Mouse (Mus musculus) midbrain, embryonic 11.5 days (tissue): Measurements from ENCODE around the gene Cnot6. TPM values are rescaled to one million over a fixed set of nuclear protein-coding genes. Genes with fewer than 3 reads are reported as not detected.

ENCODE experiments used
- ATAC-seq: fragments of 200-750 bp; cut with Nextera tagmentation; 2 replicates; pipeline ENCODE4 v1.8.0; 2017; ENCODE audit warnings: moderate TSS enrichment, moderate library complexity; ENCODE audit not compliant: low FRiP score
- DNase-seq: peaks from one replicate; pipeline ENCODE4 v3.0.0; 2015; ENCODE audit warnings: low spot score; ENCODE audit errors: missing footprints
- H3K27ac ChIP-seq: fragments of 300-500 bp; sonication (generic); 2 replicates; pipeline ENCODE4 v1.5.1; 2014; ENCODE audit warnings: low read depth, low read length
- H3K27me3 ChIP-seq: fragments of 300-500 bp; sonication (generic); 2 replicates; pipeline ENCODE4 v1.6.1; 2014; ENCODE audit warnings: mild to moderate bottlenecking, low read length, moderate library complexity, mixed read lengths; ENCODE audit not compliant: control insufficient read depth, insufficient read depth
- H3K36me3 ChIP-seq: fragments of 300-500 bp; sonication (generic); 2 replicates; pipeline ENCODE4 v1.6.1; 2014; ENCODE audit warnings: mild to moderate bottlenecking, low read length, moderate library complexity, mixed read lengths; ENCODE audit not compliant: control insufficient read depth, insufficient read depth
- H3K4me1 ChIP-seq: fragments of 300-500 bp; sonication (generic); 2 replicates; pipeline ENCODE4 v1.6.1; 2014; ENCODE audit warnings: low read length; ENCODE audit not compliant: control insufficient read depth, insufficient read depth
- H3K4me2 ChIP-seq: fragments of 300-500 bp; sonication (generic); 2 replicates; pipeline ENCODE4 v1.6.1; 2014; ENCODE audit warnings: mild to moderate bottlenecking, moderate library complexity
- H3K4me3 ChIP-seq: fragments of 300-500 bp; sonication (generic); 2 replicates; pipeline ENCODE4 v1.5.1; 2014; ENCODE audit warnings: low read depth, low read length
- H3K9ac ChIP-seq: fragments of 300-500 bp; sonication (generic); 2 replicates; pipeline ENCODE4 v1.6.1; 2014; ENCODE audit warnings: low read length
- H3K9me3 ChIP-seq: fragments of 300-500 bp; sonication (generic); 2 replicates; pipeline ENCODE4 v1.6.1; 2016; ENCODE audit warnings: low read length; ENCODE audit not compliant: control insufficient read depth
- WGBS: fragments of 180-500 bp; shearing (Covaris S2); extraction: QIAGEN DNeasy Blood & Tissue Kit; methylation state at CpG from one replicate; pipeline ENCODE4 v1.1.7; 2014; 5-methylcytosine and 5-hydroxymethylcytosine counted together
- polyA plus RNA-seq: library from polyadenylated mRNA; unstranded; fragments of >200 nt; fragmentation: Nextera tagmentation; extraction: Ambion mirVana; gene quantifications from 2 replicates; pipeline ENCODE4 v1.2.1, GENCODE M21; 2014

Cnot6 gene
- polyA plus RNA-seq, 1 experiment from 2014 or later: 55.9 TPM

DNA sequence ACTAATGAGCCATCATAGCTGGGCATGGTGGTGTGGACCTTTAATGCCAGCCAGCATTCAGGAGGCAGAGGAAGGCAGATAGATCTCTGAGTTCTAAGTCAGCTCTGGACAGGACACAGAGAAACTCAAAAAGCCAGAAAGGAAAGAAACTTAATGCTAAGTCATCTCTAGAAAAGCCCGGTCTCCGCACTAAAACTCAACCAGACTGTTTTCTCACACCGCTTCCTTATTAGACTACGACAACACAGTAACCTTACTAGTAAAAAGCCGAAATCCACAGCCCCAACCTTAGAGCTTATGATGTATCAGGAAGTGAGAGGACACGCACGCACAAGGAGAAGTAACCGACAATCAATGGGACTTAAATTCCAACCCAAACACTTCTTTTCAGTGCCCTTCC, 10.5 kb downstream of the Cnot6 start:
- Histone ChIP-seq H3K27ac (no peak overlapping the region), H3K9ac (no peak overlapping the region), H3K4me1 (no peaks in the 10 kb centered on the region), H3K9me3 (no peaks in the 10 kb centered on the region), H3K27me3 (no peaks in the 10 kb centered on the region), H3K36me3 (peaks cover 26% of the 10 kb centered on the region), H3K4me3 (no peak overlapping the region), H3K4me2 (no peak overlapping the region)
- ATAC-seq (no peak), DNase-seq (no peak)
- WGBS: 95% methylated on average over 8 of the region's 8 CpGs

DNA sequence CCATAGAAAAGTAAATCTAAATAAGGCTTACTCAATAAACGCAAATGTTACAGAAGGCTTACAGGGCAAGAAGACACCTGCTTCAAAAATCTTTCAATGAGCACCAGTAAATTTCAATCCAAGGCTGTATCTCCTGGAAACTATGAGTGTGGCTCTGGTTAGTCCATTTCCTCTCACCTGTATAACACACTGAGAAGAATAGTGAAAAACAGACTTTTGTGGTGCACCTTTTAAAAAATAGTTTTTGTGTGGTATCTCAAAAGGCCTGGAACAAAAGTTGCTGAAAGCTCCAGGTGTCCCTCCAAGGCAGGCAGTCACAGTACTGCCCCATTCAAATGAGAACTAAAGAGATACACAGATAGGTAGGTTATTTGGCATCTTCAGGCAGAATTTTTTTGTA, 13.4 kb downstream of the Cnot6 start:
- no peaks in the 10 kb centered on the region for H3K4me1 ChIP-seq
- H3K36me3 ChIP-seq: peaks cover 18% of the 10 kb centered on the region

DNA sequence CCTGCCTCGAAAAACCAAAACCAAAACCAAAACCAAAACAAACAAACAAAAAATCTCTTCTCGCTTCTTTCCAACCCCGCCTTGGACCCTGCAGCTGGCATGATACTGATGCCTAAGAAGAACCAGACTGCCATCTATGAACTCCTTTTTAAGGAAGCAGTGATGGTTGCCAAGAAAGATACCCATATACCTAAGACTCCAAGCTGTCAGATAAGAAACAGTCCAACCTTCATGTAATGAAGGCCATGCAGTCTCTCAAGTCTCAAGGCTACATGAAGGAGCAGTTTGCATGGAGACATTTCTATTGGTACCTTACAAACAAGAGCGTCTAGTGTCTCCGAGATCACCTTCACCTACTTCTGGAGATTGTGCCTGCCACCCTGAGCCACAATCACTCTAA, 14.7 kb downstream of the Cnot6 start:
- H3K9me3 ChIP-seq: no peaks in the 10 kb centered on the region
- no peak overlapping the region for H3K27ac ChIP-seq
- no peaks in the 10 kb centered on the region for H3K27me3 ChIP-seq
- peaks cover 21% of the 10 kb centered on the region for H3K36me3 ChIP-seq
- no peaks in the 10 kb centered on the region for H3K4me1 ChIP-seq
- 92% methylated on average over 5 of the region's 5 CpGs for whole genome bisulfite sequencing
- no peak overlapping the region for H3K4me2 ChIP-seq
- ATAC-seq: no peak
- H3K4me3 ChIP-seq: no peak overlapping the region
- no peak overlapping the region for H3K9ac ChIP-seq
- no peak for DNase-seq

More for the DNA sequence above, 13.4 kb downstream of the Cnot6 start:
- Histone ChIP-seq H3K27ac (no peak overlapping the region), H3K9me3 (no peaks in the 10 kb centered on the region), H3K4me3 (no peak overlapping the region), H3K9ac (no peak overlapping the region), H3K27me3 (no peaks in the 10 kb centered on the region), H3K4me2 (no peak overlapping the region)
- 90% methylated on average over 1 of the region's 1 CpGs for WGBS
- DNase-seq: no peak
- ATAC-seq: no peak

DNA sequence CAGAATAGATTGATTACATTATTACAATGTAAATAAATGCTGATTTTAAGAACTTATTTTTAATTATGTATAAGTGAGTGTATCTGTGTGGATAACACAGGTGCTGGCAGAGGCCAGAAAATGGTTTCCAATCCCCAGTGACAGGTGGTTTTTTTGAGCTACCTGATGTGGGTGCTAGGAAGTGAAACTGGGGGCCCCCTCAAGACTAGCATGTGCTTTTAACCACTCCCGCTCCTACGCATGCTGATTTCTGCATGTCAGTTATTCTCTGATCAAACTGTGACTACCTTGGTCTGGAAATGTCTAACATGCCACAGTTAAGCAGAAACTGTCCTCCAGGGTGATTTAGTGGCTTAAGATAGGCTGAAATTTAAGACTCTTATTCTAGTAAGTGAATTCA, 16.1 kb downstream of the Cnot6 start:
- no peak overlapping the region for H3K27ac ChIP-seq
- no peaks in the 10 kb centered on the region for H3K4me1 ChIP-seq
- 93% methylated on average over 2 of the region's 2 CpGs for WGBS
- peaks cover 16% of the 10 kb centered on the region for H3K36me3 ChIP-seq
- H3K4me3 ChIP-seq: no peak overlapping the region
- no peaks in the 10 kb centered on the region for H3K9me3 ChIP-seq
- no peak overlapping the region for H3K9ac ChIP-seq
- no peak for ATAC-seq
- H3K4me2 ChIP-seq: no peak overlapping the region
- DNase-seq: no peak
- no peaks in the 10 kb centered on the region for H3K27me3 ChIP-seq

DNA sequence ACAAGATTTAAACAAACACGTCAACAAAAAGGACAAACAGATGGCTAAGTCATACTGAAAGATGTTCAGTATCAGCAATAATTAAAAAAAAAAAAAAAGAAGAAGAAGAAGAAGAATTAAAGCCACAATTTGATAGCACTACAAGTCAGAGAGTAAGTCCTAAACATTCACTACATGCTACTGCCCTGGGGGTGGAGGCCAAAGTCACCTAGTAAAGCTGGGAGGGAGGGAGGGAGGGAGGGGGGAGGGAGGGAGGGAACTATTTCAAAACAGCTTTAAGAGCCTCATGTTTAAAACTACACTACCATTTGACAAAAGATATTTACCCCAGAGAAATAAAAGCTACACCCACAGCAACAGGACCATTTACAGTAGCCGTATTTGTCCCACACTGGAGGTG, 16.8 kb downstream of the Cnot6 start:
- DNase-seq (no peak), ATAC-seq (no peak)
- H3K4me3 ChIP-seq: no peak overlapping the region
- no peaks in the 10 kb centered on the region for H3K4me1 ChIP-seq
- no peak overlapping the region for H3K4me2 ChIP-seq
- no peaks in the 10 kb centered on the region for H3K27me3 ChIP-seq
- 95% methylated on average over 2 of the region's 2 CpGs for WGBS
- peaks cover 14% of the 10 kb centered on the region for H3K36me3 ChIP-seq
- no peaks in the 10 kb centered on the region for H3K9me3 ChIP-seq
- no peak overlapping the region for H3K9ac ChIP-seq
- H3K27ac ChIP-seq: no peak overlapping the region

DNA sequence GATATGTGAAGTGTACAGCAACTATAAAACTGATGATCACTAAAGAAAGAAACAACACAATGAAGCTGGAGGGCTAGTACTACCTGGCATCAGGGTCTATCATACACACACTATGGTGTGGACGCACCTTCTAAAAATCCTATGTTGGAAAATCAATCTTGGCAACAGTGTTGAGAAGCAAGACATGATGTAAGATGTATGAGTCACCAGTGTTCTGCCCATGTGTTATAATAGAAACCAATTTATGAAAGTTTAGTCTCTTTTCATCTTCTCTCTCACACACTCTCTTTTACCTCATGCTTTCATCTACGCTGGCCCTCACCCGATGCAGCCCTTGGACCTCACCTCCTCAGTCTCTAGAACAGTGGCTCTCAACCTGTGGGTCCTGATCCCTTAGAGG, 17.5 kb downstream of the Cnot6 start:
- Histone ChIP-seq H3K27ac (no peak overlapping the region), H3K36me3 (peaks cover 14% of the 10 kb centered on the region), H3K9ac (no peak overlapping the region), H3K4me2 (no peak overlapping the region), H3K9me3 (no peaks in the 10 kb centered on the region), H3K27me3 (no peaks in the 10 kb centered on the region), H3K4me1 (no peaks in the 10 kb centered on the region), H3K4me3 (no peak overlapping the region)
- ATAC-seq (no peak), DNase-seq (no peak)
- WGBS: 96% methylated on average over 3 of the region's 3 CpGs

DNA sequence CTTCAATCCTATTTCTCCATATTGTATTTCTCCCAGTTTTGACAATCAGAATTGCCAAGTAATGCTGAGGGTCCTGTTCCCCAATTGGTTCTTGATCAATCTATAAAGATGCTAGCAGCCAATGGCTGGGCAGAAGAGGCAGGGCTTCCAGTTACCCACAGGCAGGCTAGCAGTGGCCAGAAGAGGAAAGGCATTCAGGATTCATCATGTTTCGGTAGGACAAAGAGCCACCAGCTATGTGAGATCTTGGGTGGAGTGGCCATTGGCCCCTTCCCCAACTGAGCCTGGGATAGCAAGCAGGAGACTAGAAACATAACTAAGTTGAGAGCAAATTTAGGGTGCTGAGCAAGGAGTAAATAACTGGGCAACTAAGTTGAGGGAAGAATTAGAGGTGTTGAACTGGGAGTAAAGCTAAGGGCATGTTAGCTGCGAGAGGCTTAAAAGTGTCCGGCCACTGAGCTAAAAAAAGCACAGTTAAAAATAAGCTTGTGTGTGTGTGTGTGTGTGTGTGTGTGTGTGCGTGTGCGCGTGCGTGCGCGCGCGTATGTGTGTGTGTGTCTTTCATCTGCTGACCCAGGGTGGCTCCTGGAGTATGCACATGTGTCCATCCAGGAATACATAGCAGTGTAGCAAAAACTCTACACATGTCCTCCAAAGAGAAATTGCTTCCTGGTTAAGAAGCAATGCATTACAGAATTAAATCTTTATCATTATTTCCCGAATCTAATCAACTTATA, 28.1 kb downstream of the Cnot6 start:
- Histone ChIP-seq H3K9ac (no peak overlapping the region), H3K9me3 (no peaks in the 10 kb centered on the region), H3K27me3 (no peaks in the 10 kb centered on the region), H3K36me3 (peaks cover 23% of the 10 kb centered on the region), H3K4me3 (no peak overlapping the region), H3K27ac (no peak overlapping the region), H3K4me1 (no peaks in the 10 kb centered on the region), H3K4me2 (no peak overlapping the region)
- ATAC-seq (no peak), DNase-seq (no peak)
- 94% methylated on average over 12 of the region's 12 CpGs for WGBS

DNA sequence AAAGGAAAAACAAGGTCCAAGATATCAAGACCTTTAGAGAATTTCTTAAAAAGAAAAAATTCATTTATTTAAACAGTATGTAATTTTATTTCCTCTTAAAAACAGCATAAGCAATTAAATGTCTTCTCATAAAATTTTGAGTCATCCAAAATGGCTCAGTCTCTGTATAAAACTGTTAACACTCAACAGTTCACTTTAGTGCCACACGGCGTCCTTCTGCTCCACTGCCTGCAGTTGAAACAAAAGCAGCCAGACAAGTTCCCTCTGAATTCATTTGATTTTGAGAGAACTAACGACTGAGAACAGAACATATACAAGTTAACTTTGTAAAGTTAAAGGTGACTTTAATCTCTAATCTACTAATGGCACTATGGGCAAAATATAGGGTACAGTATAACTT, 39.1 kb downstream of the Cnot6 start:
- H3K4me2 ChIP-seq: no peak overlapping the region
- ATAC-seq: no peak
- H3K9me3 ChIP-seq: no peaks in the 10 kb centered on the region
- H3K27me3 ChIP-seq: no peaks in the 10 kb centered on the region
- peaks cover 33% of the 10 kb centered on the region for H3K36me3 ChIP-seq
- no peak overlapping the region for H3K27ac ChIP-seq
- H3K9ac ChIP-seq: no peak overlapping the region
- no peak overlapping the region for H3K4me3 ChIP-seq
- WGBS: 94% methylated on average over 3 of the region's 3 CpGs
- no peak for DNase-seq
- no peaks in the 10 kb centered on the region for H3K4me1 ChIP-seq

DNA sequence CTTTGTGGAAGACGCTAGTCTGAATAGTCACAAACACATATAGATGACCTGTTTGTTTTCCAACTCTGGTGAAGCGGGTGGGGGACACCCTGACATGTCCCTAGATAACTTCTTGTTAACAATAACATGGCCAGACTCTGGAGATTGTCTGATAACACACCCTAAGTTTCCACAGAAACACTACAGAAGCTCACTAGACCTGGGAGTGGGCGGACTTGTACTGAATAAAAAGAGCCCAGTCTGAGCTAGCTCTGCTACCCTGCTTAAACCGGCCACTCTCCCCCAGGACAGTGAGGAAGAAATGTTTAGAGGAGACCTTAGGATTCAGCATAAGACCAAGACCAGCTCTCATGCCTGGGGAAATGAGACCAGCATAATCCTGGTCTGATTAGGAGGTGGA, 47.1 kb downstream of the Cnot6 start:
- H3K36me3 ChIP-seq: peaks cover 2% of the 10 kb centered on the region; the same call in 1 of the 2 replicates
- DNase-seq (no peak), ATAC-seq (no peak)
- H3K27me3 ChIP-seq: no peaks in the 10 kb centered on the region
- H3K4me2 ChIP-seq: no peak overlapping the region
- 86% methylated on average over 4 of the region's 4 CpGs for WGBS
- H3K27ac ChIP-seq: no peak overlapping the region
- H3K9me3 ChIP-seq: no peaks in the 10 kb centered on the region
- no peak overlapping the region for H3K4me3 ChIP-seq
- no peaks in the 10 kb centered on the region for H3K4me1 ChIP-seq
- no peak overlapping the region for H3K9ac ChIP-seq
